Mouse (Mus musculus) liver, embryonic 14.5 days (tissue): Measurements from ENCODE around the gene Ticam1. TPM values are rescaled to one million over a fixed set of nuclear protein-coding genes. Genes with fewer than 3 reads are reported as not detected.

ENCODE experiments used
- ATAC-seq: fragments of 200-750 bp; cut with Nextera tagmentation; 2 replicates; pipeline ENCODE4 v1.8.0; 2017; ENCODE audit warnings: moderate number of reproducible peaks, mild to moderate bottlenecking, moderate library complexity; ENCODE audit not compliant: insufficient read depth
- DNase-seq, 3 experiments: peaks; one replicate each; pipeline ENCODE4 v3.0.0-alpha.2; 2012 to 2013; ENCODE audit warnings: low read depth in 3 of 3, low spot score in 3 of 3
- H3K27ac ChIP-seq: fragments of 300-500 bp; sonication (generic); 2 replicates; pipeline ENCODE4 v1.5.1; 2014; ENCODE audit warnings: moderate library complexity, mild to moderate bottlenecking, control low read depth, inconsistent platforms
- H3K27me3 ChIP-seq: fragments of 300-500 bp; sonication (generic); 2 replicates; pipeline ENCODE4 v1.6.1; 2014; ENCODE audit warnings: mild to moderate bottlenecking, low read length, moderate library complexity; ENCODE audit not compliant: control insufficient read depth, insufficient read depth
- H3K36me3 ChIP-seq: fragments of 300-500 bp; sonication (generic); replicated peaks from 2 replicates; pipeline ENCODE4 v1.6.1; 2014; ENCODE audit warnings: low read depth; ENCODE audit not compliant: control insufficient read depth, insufficient read depth
- H3K4me1 ChIP-seq, 2 experiments: fragments of 200-500 bp in 1 of 2; fragments of 300-500 bp in 1 of 2; sonication (generic) in 1 of 2; replicated peaks; 2 replicates each; pipeline ENCODE4 v1.6.1; 2012 to 2014; ENCODE audit warnings: antibody characterized with exemption in 1 of 2, inconsistent platforms in 1 of 2, low read length in 1 of 2; ENCODE audit not compliant: control insufficient read depth in 2 of 2, insufficient read depth in 2 of 2
- H3K4me2 ChIP-seq: fragments of 300-500 bp; sonication (generic); 2 replicates; pipeline ENCODE4 v1.6.1; 2014; ENCODE audit warnings: low read depth, mild to moderate bottlenecking, control low read depth, moderate library complexity
- H3K4me3 ChIP-seq, 2 experiments: fragments of 200-500 bp in 1 of 2; fragments of 300-500 bp in 1 of 2; sonication (generic) in 1 of 2; 2 replicates each; pipeline ENCODE4 v1.5.1; 2012 to 2014; ENCODE audit warnings: low read depth in 2 of 2, low read length in 2 of 2, mild to moderate bottlenecking in 2 of 2, control low read depth in 1 of 2, inconsistent platforms in 1 of 2, moderate library complexity in 1 of 2; ENCODE audit not compliant: insufficient read depth in 1 of 2
- H3K9ac ChIP-seq: fragments of 300-500 bp; sonication (generic); replicated peaks from 2 replicates; pipeline ENCODE4 v1.6.1; 2014; ENCODE audit warnings: mild to moderate bottlenecking, control low read depth, moderate library complexity
- H3K9me3 ChIP-seq: fragments of 300-500 bp; sonication (generic); 2 replicates; pipeline ENCODE4 v1.6.1; 2016; ENCODE audit warnings: low read length, mixed read lengths; ENCODE audit not compliant: control insufficient read depth
- CTCF ChIP-seq: IDR thresholded peaks from 2 replicates; pipeline ENCODE4 v1.5.1; 2016; ENCODE audit warnings: antibody characterized with exemption, low read depth, control low read depth
- EP300 ChIP-seq: IDR thresholded peaks from 2 replicates; pipeline ENCODE4 v1.6.1; 2016; ENCODE audit warnings: antibody characterized with exemption, low read depth
- WGBS: fragments of 180-500 bp; shearing (Covaris S2); extraction: QIAGEN DNeasy Blood & Tissue Kit; methylation state at CpG from one replicate; pipeline ENCODE4 v1.1.7; 2014; ENCODE audit not compliant: insufficient replicate concordance; 5-methylcytosine and 5-hydroxymethylcytosine counted together
- polyA plus RNA-seq, 2 experiments: library from polyadenylated mRNA; depleted of rRNA in 1 of 2; stranded (reverse) in 1 of 2; unstranded in 1 of 2; fragments of >200 nt; fragmentation: Nextera tagmentation in 1 of 2; extraction: Ambion mirVana in 1 of 2; gene quantifications; 2 replicates each; pipeline versions ENCODE4 v1.2.1 to v1.2.3; 2012 to 2014

Gene Ticam1
- polyA plus RNA-seq, 2 experiments, result 3.4 to 4.9 TPM

- 3% methylated on average over 17 of the region's 17 CpGs for WGBS
- peaks cover under 1% of the 10 kb centered on the region; the same call in 1 of the 2 replicates for H3K36me3 ChIP-seq
- H3K27me3 ChIP-seq, result no peaks in the 10 kb centered on the region
- peak overlapping the region; percentile 62 to 76 for H3K4me3 ChIP-seq
- peak overlapping the region; percentile 82 for H3K27ac ChIP-seq
- ATAC-seq, result peak; percentile 80
- peak overlapping the region; percentile 69 for H3K4me2 ChIP-seq
- TF ChIP-seq EP300, result no peak
- TF ChIP-seq CTCF, result no peak
- DNase-seq, result peak; percentile 83 to 85 (median 84)
- peak overlapping the region; percentile 48 for H3K9ac ChIP-seq
- no peaks in the 10 kb centered on the region for H3K9me3 ChIP-seq
- peaks cover 39 to 50% of the 10 kb centered on the region in 2 experiments for H3K4me1 ChIP-seq
Observed at GRCm38 (mm10) chr17:56290388-56291170, 14.0 kb upstream of the Ticam1 start.

GRCm38 (mm10) chr17:56289371-56290331 is 13.1 kb upstream of the Ticam1 start:
- no peaks in the 10 kb centered on the region for H3K27me3 ChIP-seq
- peaks cover 39 to 50% of the 10 kb centered on the region in 2 experiments for H3K4me1 ChIP-seq
- DNase-seq (no peak), ATAC-seq (peak; percentile 27)
- peak overlapping the region; percentile 82 for H3K27ac ChIP-seq
- no peaks in the 10 kb centered on the region for H3K9me3 ChIP-seq
- peak overlapping the region; percentile 62 to 76 for H3K4me3 ChIP-seq
- peak overlapping the region; percentile 69 for H3K4me2 ChIP-seq
- peak overlapping the region; percentile 48 for H3K9ac ChIP-seq
- TF ChIP-seq EP300, result peak; percentile 38; the same call in 1 of the 2 replicates
- TF ChIP-seq CTCF, result no peak
- 4% methylated on average over 23 of the region's 23 CpGs for WGBS
- peaks cover 6% of the 10 kb centered on the region for H3K36me3 ChIP-seq

GRCm38 (mm10) chr17:56288866-56289265 is 12.3 kb upstream of the Ticam1 start:
- Histone ChIP-seq H3K27me3 (no peaks in the 10 kb centered on the region), H3K9ac (peak overlapping the region; percentile 31; the same call in 1 of the 2 replicates), H3K4me2 (peak overlapping the region; percentile 69), H3K36me3 (peaks cover 6% of the 10 kb centered on the region), H3K4me3 (peak overlapping the region; percentile 62 to 76; a peak in 3 of 4 replicates), H3K4me1 (peaks cover 39 to 50% of the 10 kb centered on the region in 2 experiments), H3K9me3 (no peaks in the 10 kb centered on the region), H3K27ac (peak overlapping the region; percentile 82)
- WGBS, result 22% methylated on average over 3 of the region's 3 CpGs
- DNase-seq, result no peak
- TF ChIP-seq EP300, result no peak
- TF ChIP-seq CTCF, result no peak
- no peak for ATAC-seq

- Histone ChIP-seq H3K9me3 (no peaks in the 10 kb centered on the region), H3K9ac (peak overlapping the region; percentile 59), H3K27ac (peak overlapping the region; percentile 82), H3K4me1 (peaks cover 39 to 50% of the 10 kb centered on the region in 2 experiments), H3K36me3 (peaks cover 6% of the 10 kb centered on the region), H3K27me3 (no peaks in the 10 kb centered on the region), H3K4me3 (peak overlapping the region; percentile 6 to 17; a peak in 2 of 4 replicates), H3K4me2 (peak overlapping the region; percentile 63)
- TF ChIP-seq EP300 (no peak), CTCF (no peak)
- DNase-seq, result peak in 1 of 3 experiments; percentile 41
- peak; percentile 9; the same call in 1 of the 2 replicates for ATAC-seq
- WGBS, result 35% methylated on average over 3 of the region's 3 CpGs
Observed at GRCm38 (mm10) chr17:56287830-56288229, 11.2 kb upstream of the Ticam1 start.
